Mouse (Mus musculus): Measurements from ENCODE around the gene Atpaf1.

DNA sequence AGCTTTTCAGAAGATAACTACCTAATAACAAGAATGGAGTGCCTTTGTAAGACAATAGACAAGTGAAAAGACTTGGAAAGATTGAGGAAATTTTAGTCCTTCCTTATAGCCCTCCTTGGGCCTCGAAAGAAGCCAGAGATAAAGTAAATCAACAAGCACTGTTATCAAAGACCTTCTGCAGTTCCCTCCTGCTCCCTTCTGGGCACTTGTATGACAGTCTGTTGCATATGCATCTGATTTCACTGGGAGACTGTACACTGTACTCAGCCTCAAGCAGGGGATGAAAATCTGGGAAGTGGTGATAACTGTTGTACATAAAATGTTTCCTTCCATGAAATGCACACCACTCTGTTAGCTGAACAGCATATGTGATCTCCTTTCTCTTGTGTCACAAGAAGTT is 35.3 kb upstream of the Atpaf1 start:
- TF ChIP-seq CTCF (IDR thresholded peaks at IDR 0.05; ENCODE audit: borderline replicate concordance, insufficient read depth, low read depth, low read length) (no peak), POLR2A (IDR thresholded peaks at IDR 0.05; ENCODE audit: borderline replicate concordance, insufficient read depth, low read length) (no peak)

Measured in cerebellum, adult 2 months (tissue).